Mouse (Mus musculus) intestine, postnatal 0 days (tissue): ENCODE results near the gene Hgf. TPM values are rescaled to one million over a fixed set of nuclear protein-coding genes. Genes with fewer than 3 reads are reported as not detected.

Source experiments
- ATAC-seq: fragments of 200-750 bp; cut with Nextera tagmentation; 2 replicates; pipeline ENCODE4 v1.8.0; 2017; ENCODE audit warnings: mild to moderate bottlenecking, moderate TSS enrichment, moderate library complexity
- H3K27ac ChIP-seq: fragments of 300-500 bp; sonication (generic); 2 replicates; pipeline ENCODE4 v1.5.1; 2014; ENCODE audit warnings: mild to moderate bottlenecking, low read depth, low read length, moderate library complexity
- H3K27me3 ChIP-seq: fragments of 300-500 bp; sonication (generic); replicated peaks from 2 replicates; pipeline ENCODE4 v1.6.1; 2014; ENCODE audit warnings: low read length, mixed read lengths; ENCODE audit not compliant: control insufficient read depth, insufficient read depth
- H3K36me3 ChIP-seq: fragments of 300-500 bp; sonication (generic); 2 replicates; pipeline ENCODE4 v1.6.1; 2014; ENCODE audit warnings: mild to moderate bottlenecking, moderate library complexity; ENCODE audit not compliant: control insufficient read depth, insufficient read depth
- H3K4me1 ChIP-seq: fragments of 300-500 bp; sonication (generic); replicated peaks from 2 replicates; pipeline ENCODE4 v1.6.1; 2014; ENCODE audit warnings: antibody characterized with exemption, low read length, mixed read lengths; ENCODE audit not compliant: control insufficient read depth, insufficient read depth
- H3K4me2 ChIP-seq: fragments of 300-500 bp; sonication (generic); replicated peaks from 2 replicates; pipeline ENCODE4 v1.6.1; 2014; ENCODE audit warnings: low read depth, mild to moderate bottlenecking, moderate library complexity
- H3K4me3 ChIP-seq: fragments of 300-500 bp; sonication (generic); 2 replicates; pipeline ENCODE4 v1.5.1; 2014; ENCODE audit warnings: low read depth, low read length
- H3K9ac ChIP-seq: fragments of 300-500 bp; sonication (generic); 2 replicates; pipeline ENCODE4 v1.6.1; 2014; ENCODE audit warnings: mild to moderate bottlenecking, low read depth, low read length
- H3K9me3 ChIP-seq: fragments of 300-500 bp; sonication (generic); 2 replicates; pipeline ENCODE4 v1.6.1; 2016; ENCODE audit warnings: mixed run types; ENCODE audit not compliant: control insufficient read depth
- CTCF ChIP-seq: sonication (generic); IDR thresholded peaks from 2 replicates; pipeline ENCODE4 v1.5.1; 2016; ENCODE audit warnings: low read depth, mild to moderate bottlenecking, control low read depth, antibody characterized with exemption, moderate library complexity
- WGBS: fragments of 180-500 bp; shearing (Covaris S2); extraction: QIAGEN DNeasy Blood & Tissue Kit; methylation state at CpG from one replicate; pipeline ENCODE4 v1.1.7; 2014; 5-methylcytosine and 5-hydroxymethylcytosine counted together
- polyA plus RNA-seq: library from polyadenylated mRNA; unstranded; fragments of >200 nt; fragmentation: Nextera tagmentation; extraction: Ambion mirVana; gene quantifications from 2 replicates; pipeline ENCODE4 v1.2.1, GENCODE M21; 2015

Hgf gene
- polyA plus RNA-seq, 1 experiment from 2014 or later = 1.9 TPM

DNA sequence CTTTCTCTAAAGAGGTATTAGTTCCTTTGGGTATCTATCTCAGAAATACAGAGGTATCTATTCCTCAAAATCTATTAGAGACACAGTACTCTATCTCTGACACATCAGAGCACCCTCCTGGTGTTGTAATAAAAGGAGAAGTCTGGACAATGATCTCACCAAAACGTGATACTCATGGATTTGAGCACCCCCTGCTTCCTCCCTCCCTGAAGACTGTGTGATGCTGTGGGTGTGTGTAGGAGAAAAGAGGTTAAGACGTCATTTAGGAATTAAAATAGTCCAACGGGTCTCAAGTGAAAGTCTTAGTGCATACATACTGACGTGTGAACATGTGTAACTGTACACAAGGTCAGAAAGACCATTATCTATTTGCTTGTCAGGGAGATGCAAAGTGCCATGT lies 648 bp upstream of the Hgf start:
- H3K4me1 ChIP-seq = peaks cover 3% of the 10 kb centered on the region; the same call in 1 of the 2 replicates
- TF ChIP-seq CTCF = no peak
- ATAC-seq = no peak
- no peak overlapping the region; the same call in 1 of the 2 replicates for H3K9ac ChIP-seq
- no peaks in the 10 kb centered on the region for H3K9me3 ChIP-seq
- H3K36me3 ChIP-seq = no peaks in the 10 kb centered on the region
- H3K4me2 ChIP-seq = no peak overlapping the region
- WGBS = 60% methylated on average over 4 of the region's 4 CpGs
- no peak overlapping the region for H3K4me3 ChIP-seq
- no peak overlapping the region for H3K27ac ChIP-seq
- no peaks in the 10 kb centered on the region for H3K27me3 ChIP-seq

DNA sequence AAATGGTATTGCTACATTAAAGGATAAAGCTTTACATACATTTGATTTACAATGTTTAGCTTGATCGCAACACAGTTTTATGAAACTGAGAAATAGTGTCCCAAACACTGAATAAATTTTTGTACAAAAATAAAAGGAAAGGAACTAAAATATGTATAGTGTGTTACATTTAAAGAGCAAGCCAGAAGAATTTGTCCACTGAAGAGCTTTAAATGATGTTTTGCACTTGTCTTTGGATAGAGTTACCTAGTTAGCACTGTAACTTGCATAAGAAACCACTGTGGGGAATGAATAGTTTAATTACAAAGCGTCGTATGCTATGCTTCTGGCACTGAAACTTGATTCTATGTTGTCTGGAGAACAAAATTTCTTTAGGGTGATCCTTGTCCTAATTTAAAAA lies 7.0 kb downstream of the Hgf start:
- no peak overlapping the region for H3K4me3 ChIP-seq
- no peaks in the 10 kb centered on the region for H3K27me3 ChIP-seq
- no peaks in the 10 kb centered on the region for H3K9me3 ChIP-seq
- no peak for TF ChIP-seq CTCF
- H3K27ac ChIP-seq = no peak overlapping the region
- no peak overlapping the region for H3K9ac ChIP-seq
- H3K36me3 ChIP-seq = no peaks in the 10 kb centered on the region
- WGBS = 92% methylated on average over 3 of the region's 3 CpGs
- no peak overlapping the region for H3K4me2 ChIP-seq
- no peaks in the 10 kb centered on the region for H3K4me1 ChIP-seq
- ATAC-seq = no peak

DNA sequence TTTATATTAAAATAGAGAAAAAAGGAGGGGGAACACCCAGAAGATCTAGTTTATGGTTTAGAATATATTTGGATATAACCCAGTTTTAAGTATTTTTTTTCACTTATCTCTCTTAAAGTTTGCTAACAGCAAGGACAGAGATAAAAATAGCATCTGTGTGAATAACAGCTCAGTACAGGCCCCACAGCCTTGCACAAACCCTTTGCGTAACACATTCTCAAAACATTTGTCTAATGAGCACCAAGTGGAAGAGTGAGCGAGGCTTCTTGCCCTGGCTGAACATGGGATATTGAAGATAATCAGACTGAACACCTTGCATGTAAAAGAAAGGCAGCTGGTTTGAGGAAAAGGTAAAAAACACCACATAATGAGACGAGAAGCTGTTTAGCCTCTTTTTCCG lies 15.7 kb downstream of the Hgf start:
- WGBS = 77% methylated on average over 4 of the region's 4 CpGs
- H3K4me2 ChIP-seq = no peak overlapping the region
- no peaks in the 10 kb centered on the region for H3K36me3 ChIP-seq
- no peak overlapping the region for H3K4me3 ChIP-seq
- no peak for ATAC-seq
- TF ChIP-seq CTCF = no peak
- H3K27ac ChIP-seq = no peak overlapping the region
- H3K9ac ChIP-seq = no peak overlapping the region
- H3K4me1 ChIP-seq = no peaks in the 10 kb centered on the region
- no peaks in the 10 kb centered on the region for H3K27me3 ChIP-seq
- no peaks in the 10 kb centered on the region for H3K9me3 ChIP-seq

DNA sequence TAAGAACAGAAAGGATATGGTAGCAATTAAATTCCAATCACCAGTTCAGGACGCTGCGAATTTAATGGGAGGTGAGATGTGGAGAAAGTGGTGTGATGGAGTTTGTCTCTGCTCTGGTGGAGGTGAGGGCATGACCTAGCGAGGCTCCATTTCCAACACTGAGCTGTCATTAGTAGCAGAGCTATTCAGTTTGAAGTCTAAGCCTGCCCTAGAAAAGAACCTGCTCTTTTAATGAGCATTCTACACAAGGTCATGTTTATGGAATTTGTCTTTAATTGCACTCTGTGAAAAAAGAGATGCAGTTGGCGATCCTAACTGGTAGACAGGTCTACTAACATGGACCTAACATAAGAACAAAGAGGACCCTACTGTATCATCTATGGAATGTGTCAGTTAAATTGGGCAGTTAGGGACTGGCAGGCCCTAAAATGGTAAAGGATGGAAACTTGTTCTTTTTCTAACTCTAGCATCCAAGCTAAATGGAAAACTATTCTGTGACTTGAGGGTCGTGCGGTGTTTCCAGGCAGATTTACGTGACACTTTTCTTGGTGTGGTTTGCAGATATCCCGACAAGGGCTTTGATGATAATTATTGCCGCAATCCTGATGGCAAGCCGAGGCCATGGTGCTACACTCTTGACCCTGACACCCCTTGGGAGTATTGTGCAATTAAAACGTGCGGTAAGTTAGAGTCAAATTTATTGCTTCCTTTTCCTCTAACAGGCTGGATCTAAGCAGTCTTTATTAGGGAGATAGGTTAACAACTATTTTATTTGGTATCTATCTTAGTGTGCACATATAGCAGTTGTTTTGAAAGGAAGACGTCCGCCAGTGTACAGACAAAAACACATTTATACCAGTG lies 24.8 kb downstream of the Hgf start:
- no peak overlapping the region for H3K9ac ChIP-seq
- TF ChIP-seq CTCF = no peak
- H3K27ac ChIP-seq = no peak overlapping the region
- WGBS = 62% methylated on average over 14 of the region's 14 CpGs
- ATAC-seq = no peak
- H3K4me2 ChIP-seq = no peak overlapping the region
- no peaks in the 10 kb centered on the region for H3K27me3 ChIP-seq
- no peak overlapping the region for H3K4me3 ChIP-seq
- H3K36me3 ChIP-seq = no peaks in the 10 kb centered on the region
- no peaks in the 10 kb centered on the region for H3K9me3 ChIP-seq
- no peaks in the 10 kb centered on the region for H3K4me1 ChIP-seq

DNA sequence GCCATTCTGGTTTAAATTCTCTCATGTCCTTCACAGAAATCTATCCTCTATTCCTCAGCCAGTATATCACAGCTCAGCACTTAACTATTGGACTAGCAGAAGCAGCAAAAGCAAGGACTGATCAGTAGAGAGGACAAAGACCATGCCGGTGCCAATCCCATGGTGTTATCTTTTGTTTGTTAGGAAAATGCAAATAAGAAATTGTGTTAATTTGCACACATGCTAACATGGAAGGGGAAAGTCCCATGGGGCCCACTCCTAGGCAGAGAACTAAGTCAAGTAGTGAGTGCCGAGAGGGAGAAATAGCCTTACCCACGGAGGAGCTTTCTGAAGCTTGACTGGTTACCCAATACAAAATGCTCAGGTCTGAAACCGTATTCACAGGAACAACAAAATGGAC lies 42.4 kb downstream of the Hgf start:
- Histone ChIP-seq H3K9me3 (no peaks in the 10 kb centered on the region), H3K27me3 (no peaks in the 10 kb centered on the region), H3K27ac (no peak overlapping the region), H3K36me3 (no peaks in the 10 kb centered on the region), H3K9ac (no peak overlapping the region), H3K4me3 (no peak overlapping the region), H3K4me1 (no peaks in the 10 kb centered on the region), H3K4me2 (no peak overlapping the region)
- no peak for TF ChIP-seq CTCF
- ATAC-seq = no peak
- 83% methylated on average over 4 of the region's 4 CpGs for WGBS

DNA sequence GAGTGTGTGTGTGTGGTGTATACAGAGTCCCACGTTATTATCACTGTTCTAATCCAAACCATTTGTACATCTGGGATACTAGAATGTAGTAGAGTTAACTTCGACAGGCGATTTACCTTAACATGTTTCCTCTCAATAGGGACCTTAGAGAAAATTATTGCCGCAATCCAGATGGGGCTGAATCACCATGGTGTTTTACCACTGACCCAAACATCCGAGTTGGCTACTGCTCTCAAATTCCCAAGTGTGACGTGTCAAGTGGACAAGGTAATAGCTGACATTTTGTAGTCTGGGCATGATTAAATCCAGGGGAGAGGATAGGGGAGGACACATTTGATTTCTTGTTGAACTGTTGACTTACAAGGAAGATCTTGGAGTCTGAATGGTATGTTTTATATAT lies 44.7 kb downstream of the Hgf start:
- Histone ChIP-seq H3K4me1 (no peaks in the 10 kb centered on the region), H3K9me3 (no peaks in the 10 kb centered on the region), H3K4me3 (no peak overlapping the region), H3K36me3 (no peaks in the 10 kb centered on the region), H3K4me2 (no peak overlapping the region), H3K9ac (no peak overlapping the region), H3K27me3 (no peaks in the 10 kb centered on the region), H3K27ac (no peak overlapping the region)
- no peak for ATAC-seq
- WGBS = 72% methylated on average over 6 of the region's 6 CpGs
- no peak for TF ChIP-seq CTCF

DNA sequence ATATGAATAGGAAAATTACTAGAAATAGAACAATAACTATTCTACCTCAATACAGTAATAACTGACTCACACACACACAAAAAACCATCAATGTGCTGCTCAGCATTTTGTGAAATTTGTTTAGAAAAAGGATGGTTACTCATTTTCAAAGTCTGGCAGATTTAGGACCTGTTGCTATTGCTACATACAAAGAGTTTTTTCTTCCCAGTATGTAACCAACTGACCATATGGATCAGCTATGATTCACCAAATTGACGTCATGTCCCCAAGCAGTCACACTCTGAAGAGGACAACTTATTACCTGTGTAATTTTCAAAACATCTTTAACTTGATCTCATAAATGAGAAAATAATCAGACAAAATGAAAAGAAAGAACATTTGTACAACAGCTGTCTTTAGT lies 48.2 kb downstream of the Hgf start:
- 74% methylated on average over 1 of the region's 1 CpGs for WGBS
- H3K9ac ChIP-seq = no peak overlapping the region
- ATAC-seq = no peak

More for the DNA sequence above, 48.2 kb downstream of the Hgf start:
- no peak for TF ChIP-seq CTCF
- Histone ChIP-seq H3K27me3 (no peaks in the 10 kb centered on the region), H3K4me3 (no peak overlapping the region), H3K9me3 (no peaks in the 10 kb centered on the region), H3K4me1 (no peaks in the 10 kb centered on the region), H3K27ac (no peak overlapping the region), H3K4me2 (no peak overlapping the region), H3K36me3 (no peaks in the 10 kb centered on the region)
